ENCODE assay signal across 8 mouse cellular contexts in the genomic region with DNA sequence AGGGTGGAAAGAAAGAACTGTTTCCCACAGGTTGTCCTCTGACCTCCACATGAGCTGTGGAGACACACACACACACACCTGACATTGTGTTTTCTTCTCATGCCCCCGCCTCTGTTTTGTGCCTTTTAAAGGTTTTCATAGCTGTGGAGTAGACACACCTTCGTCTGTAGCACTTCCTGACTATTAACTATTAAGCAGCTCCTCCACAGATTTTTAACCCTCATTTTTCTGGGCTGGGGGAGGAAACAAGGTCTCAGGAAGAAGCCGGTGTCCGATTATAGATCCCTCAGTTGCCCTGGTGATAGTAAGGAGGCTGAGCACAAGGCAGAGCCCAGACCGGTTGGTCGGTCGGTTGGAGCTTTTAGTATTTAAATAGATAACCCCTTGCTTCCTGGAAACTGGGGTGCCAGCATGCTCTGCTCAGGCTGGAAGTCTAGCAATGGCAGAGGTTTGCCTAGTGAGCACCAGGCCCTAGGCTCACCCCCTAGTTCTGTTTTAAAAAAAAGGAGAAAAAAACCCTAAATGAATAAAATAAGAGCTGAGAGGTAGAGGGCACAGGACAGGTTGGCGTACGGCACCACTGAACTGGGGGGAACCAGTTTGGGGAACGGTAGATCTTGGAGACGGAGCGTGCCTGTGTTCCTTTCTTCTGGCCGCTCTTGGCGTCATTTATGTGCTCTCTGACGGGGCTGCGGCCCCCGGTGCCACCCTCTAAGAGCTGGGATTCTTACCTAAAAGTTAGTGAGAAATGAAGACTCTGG. TPM values are rescaled to one million over a fixed set of nuclear protein-coding genes. Genes with fewer than 3 reads are reported as not detected.
DNase-seq lines count a peak whose midpoint lies in the region; ATAC-seq and TF ChIP-seq lines count a peak whose summit lies in the region.

No protein-coding gene starts in this region.

- no peaks in the 10 kb centered on the region; the same call in 1 of the 2 replicates for H3K4me1 ChIP-seq in testis, adult 2 months (ENCODE audit: control insufficient read depth, insufficient read depth, low read length)
- peaks cover 19% of the 10 kb centered on the region for H3K4me1 ChIP-seq in hindbrain, postnatal 0 days (ENCODE audit: insufficient read depth, low read length)
- peaks cover 21% of the 10 kb centered on the region for H3K4me1 ChIP-seq in midbrain, embryonic 14.5 days (ENCODE audit: control insufficient read depth, insufficient read depth, low read length)

- TF ChIP-seq CTCF in testis, adult 2 months (IDR thresholded peaks at IDR 0.05; ENCODE audit: control insufficient read depth, insufficient read depth, insufficient replicate concordance, low read depth, low read length), result no peak
- no peak for TF ChIP-seq CTCF in hindbrain, postnatal 0 days (IDR thresholded peaks at IDR 0.05; ENCODE audit: low read depth)

- H3K9ac ChIP-seq in hindbrain, postnatal 0 days (replicated peaks; ENCODE audit: low read length), result peak overlapping the region; percentile 86
- peak overlapping the region; percentile 74 for H3K9ac ChIP-seq in midbrain, embryonic 14.5 days (replicated peaks; ENCODE audit: low read length)

- H3K27me3 ChIP-seq in testis, adult 2 months (ENCODE audit: control insufficient read depth, insufficient read depth, low read length), result no peaks in the 10 kb centered on the region
- no peaks in the 10 kb centered on the region for H3K27me3 ChIP-seq in hindbrain, postnatal 0 days (ENCODE audit: insufficient read depth, low read length)
- H3K27me3 ChIP-seq in midbrain, embryonic 14.5 days (ENCODE audit: control insufficient read depth, insufficient read depth, low read length), result no peaks in the 10 kb centered on the region

- peak overlapping the region; percentile 65 for H3K4me3 ChIP-seq in testis, adult 2 months (ENCODE audit: control insufficient read depth, low read depth, low read length)
- H3K4me3 ChIP-seq in hindbrain, postnatal 0 days (ENCODE audit: low read length), result peak overlapping the region; percentile 75
- H3K4me3 ChIP-seq in midbrain, embryonic 14.5 days (replicated peaks; ENCODE audit: low read depth, low read length), result peak overlapping the region; percentile 64

- no peak for TF ChIP-seq POLR2A in testis, adult 2 months (IDR thresholded peaks at IDR 0.05; ENCODE audit: control insufficient read depth, low read depth, low read length)

- H3K27ac ChIP-seq in testis, adult 2 months (ENCODE audit: control insufficient read depth, insufficient read depth, low read depth, low read length), result peak overlapping the region; percentile 64
- H3K27ac ChIP-seq in hindbrain, postnatal 0 days, result peak overlapping the region; percentile 99
- H3K27ac ChIP-seq in midbrain, embryonic 14.5 days (replicated peaks; ENCODE audit: low read depth, low read length), result peak overlapping the region; percentile 96

- H3K36me3 ChIP-seq in testis, adult 2 months (ENCODE audit: control insufficient read depth, insufficient read depth, low read length), result no peaks in the 10 kb centered on the region; the same call in 1 of the 2 replicates
- no peaks in the 10 kb centered on the region for H3K36me3 ChIP-seq in hindbrain, postnatal 0 days (ENCODE audit: insufficient read depth, low read length)
- no peaks in the 10 kb centered on the region for H3K36me3 ChIP-seq in midbrain, embryonic 14.5 days (ENCODE audit: control insufficient read depth, insufficient read depth, low read length)

- WGBS in hindbrain, postnatal 0 days, result 2% methylated on average over 17 of the region's 17 CpGs
- 2% methylated on average over 17 of the region's 17 CpGs for WGBS in midbrain, embryonic 14.5 days

- no peak for DNase-seq in cerebellum, adult 9-10 months
- DNase-seq in testis, postnatal 14 days (ENCODE audit: low spot score), result no peak
- DNase-seq in hindbrain, postnatal 0 days (ENCODE audit: low spot score), result peak; percentile 21
- DNase-seq in midbrain, embryonic 14.5 days, result peak; percentile 25
- no peak for DNase-seq in adrenal gland, postnatal 10 days
- DNase-seq in cerebellum, postnatal 25 days, result no peak

- peak; percentile 29; the same call in 1 of the 2 replicates for ATAC-seq in cerebellum, adult (ENCODE audit: insufficient number of reproducible peaks, low FRiP score, low TSS enrichment)
- ATAC-seq in hindbrain, postnatal 0 days, result peak; percentile 44
- ATAC-seq in midbrain, embryonic 14.5 days (ENCODE audit: low FRiP score, low TSS enrichment), result peak; percentile 29; the same call in 1 of the 2 replicates

- H3K9me3 ChIP-seq in hindbrain, postnatal 0 days (ENCODE audit: low read length), result no peaks in the 10 kb centered on the region
- H3K9me3 ChIP-seq in midbrain, embryonic 14.5 days (ENCODE audit: control insufficient read depth, low read length), result no peaks in the 10 kb centered on the region

- H3K4me2 ChIP-seq in hindbrain, postnatal 0 days (ENCODE audit: low read depth, low read length), result peak overlapping the region; percentile 80
- peak overlapping the region; percentile 96 for H3K4me2 ChIP-seq in midbrain, embryonic 14.5 days (ENCODE audit: low read length)

RNA-seq across cellular contexts. Expression of a gene that starts 38.1 kb away (rescaled TPM):
- polyA plus RNA-seq in testis, adult 2 months (2012; rRNA removed), result 196 and 202 TPM in 2 replicates
- 108 and 118 TPM in 2 replicates for total RNA-seq in hindbrain, postnatal 0 days (2014; rRNA removed)
- 162 and 163 TPM in 2 replicates for polyA plus RNA-seq in hindbrain, postnatal 0 days (2015; fragmentation: Nextera tagmentation; extraction: Ambion mirVana)
- polyA plus RNA-seq in midbrain, embryonic 14.5 days (2014; fragmentation: Nextera tagmentation; extraction: Ambion mirVana), result 125 and 158 TPM in 2 replicates
- 100 to 1,000 TPM; 108 to 121 TPM for total RNA-seq in adrenal gland, postnatal 10 days (2021)

Comparison
In these comparisons a context has a peak if more than half of its experiments do, and no peak if none do; other contexts are left out.
1. DNase-seq: peak in hindbrain, postnatal 0 days (single experiment) and midbrain, embryonic 14.5 days (single experiment); none in cerebellum, adult 9-10 months (single experiment), testis, postnatal 14 days (single experiment), adrenal gland, postnatal 10 days (single experiment) and cerebellum, postnatal 25 days (0 of 2).
2. Peak in every context shown above with its lines, with median percentiles within 50 percentile points of each other: ATAC-seq, H3K27ac ChIP-seq and H3K4me3 ChIP-seq.